Mouse (Mus musculus) urinary bladder, postnatal 25 days (tissue): ENCODE measurements around the gene Npas3.

Source experiments
- DNase-seq: peaks from one replicate; pipeline ENCODE4 v3.0.0; 2022; ENCODE audit warnings: low spot score

The Npas3 gene

DNA sequence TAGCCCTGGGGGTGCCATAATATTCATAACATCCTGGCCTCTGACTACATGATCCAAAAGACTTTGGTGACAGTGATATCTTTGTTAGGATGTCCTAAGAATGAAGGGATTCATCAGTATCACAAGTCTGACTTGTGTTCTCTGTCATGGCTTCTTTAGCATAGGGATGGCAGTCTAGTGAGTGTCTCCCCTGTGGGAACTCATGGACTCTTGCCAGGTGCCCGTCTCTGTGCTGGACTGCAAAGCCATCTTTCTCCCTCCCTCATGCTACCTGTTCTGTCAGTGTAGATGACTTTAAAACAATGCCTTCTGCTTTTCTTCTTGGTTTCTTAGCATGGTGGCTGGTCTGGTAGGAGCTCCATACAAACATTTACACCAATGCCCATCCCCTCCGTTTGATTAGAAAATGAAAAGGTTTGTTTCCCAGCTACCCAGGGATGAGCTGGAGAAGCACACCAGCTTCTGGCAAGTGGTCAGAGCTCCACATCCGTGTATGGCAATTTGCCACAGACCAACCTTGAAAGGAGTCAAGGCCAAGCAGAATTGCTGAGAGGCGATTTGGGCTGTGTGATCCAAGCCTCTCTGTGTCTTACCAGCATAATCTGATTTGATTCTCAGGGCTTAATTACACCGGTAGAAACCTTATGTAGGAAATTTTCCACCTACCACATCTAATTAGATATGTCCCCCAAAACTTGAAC, 616.1 kb downstream of the Npas3 start:
- DNase-seq = no peak

GRCm38 (mm10) chr12:53865691-53866090, 617.2 kb downstream of the Npas3 start:
- DNase-seq = no peak

GRCm38 (mm10) chr12:53869981-53870380, 621.5 kb downstream of the Npas3 start:
- DNase-seq = no peak

DNA sequence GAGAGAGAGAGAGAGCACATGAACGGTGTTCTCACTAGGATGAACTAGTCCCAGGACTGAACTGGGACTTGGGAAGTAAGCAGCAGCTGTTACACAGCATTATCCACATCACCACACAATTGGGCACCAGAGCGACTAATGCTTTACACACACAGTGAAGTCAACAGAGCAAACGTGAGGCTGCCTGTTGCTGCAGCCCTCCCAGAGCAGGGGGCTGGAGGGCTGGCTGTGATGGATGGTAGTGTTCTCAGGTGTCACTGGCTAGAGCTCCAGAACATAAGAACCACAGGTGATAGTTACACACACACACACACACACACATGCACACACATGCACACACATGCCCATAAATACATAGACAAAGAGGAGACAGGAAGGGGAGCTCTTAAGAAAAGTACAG, 626.7 kb downstream of the Npas3 start:
- no peak for DNase-seq

- DNase-seq = no peak
These were observed 628.2 kb downstream of the Npas3 start for GRCm38 (mm10) chr12:53876693-53877092.

DNA sequence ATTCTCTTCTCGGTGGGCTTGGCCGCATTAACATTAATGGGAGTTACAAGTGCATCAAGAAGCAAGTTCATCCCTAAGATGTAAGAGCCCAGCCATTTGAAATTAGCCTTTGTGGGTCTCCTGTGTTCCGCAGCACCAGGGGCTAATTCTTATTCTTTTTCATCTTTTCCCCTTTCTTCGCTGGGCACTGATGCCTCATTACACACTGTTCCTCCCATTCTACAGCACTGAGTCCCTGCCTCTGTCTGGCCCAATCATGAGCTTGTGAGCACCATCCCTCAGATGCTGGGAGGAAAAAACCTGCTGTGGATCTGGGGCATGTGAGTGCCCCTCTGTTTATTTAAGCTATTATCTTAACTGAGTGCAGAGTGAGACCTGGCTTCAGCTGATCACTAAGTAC, 633.2 kb downstream of the Npas3 start:
- no peak for DNase-seq

DNA sequence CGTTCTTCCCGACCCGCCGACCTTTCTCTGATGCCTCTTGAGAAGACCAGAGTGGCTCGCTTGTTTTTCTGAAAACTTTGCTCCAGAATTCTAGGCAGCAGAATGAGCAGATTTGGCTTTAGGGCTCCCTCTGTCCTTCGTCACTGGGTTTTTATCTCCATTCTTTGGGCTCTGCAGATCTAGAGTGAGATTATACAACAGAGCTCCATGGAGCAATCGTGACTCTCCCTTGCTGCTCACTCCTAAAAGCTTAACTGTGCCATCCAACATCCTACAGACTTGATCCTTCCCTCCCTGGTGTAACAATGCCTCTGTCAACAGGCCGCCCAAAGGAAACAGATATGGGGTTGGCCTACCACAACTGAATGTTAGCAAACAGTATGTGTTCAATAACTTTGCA, 634.4 kb downstream of the Npas3 start:
- DNase-seq = no peak

DNA sequence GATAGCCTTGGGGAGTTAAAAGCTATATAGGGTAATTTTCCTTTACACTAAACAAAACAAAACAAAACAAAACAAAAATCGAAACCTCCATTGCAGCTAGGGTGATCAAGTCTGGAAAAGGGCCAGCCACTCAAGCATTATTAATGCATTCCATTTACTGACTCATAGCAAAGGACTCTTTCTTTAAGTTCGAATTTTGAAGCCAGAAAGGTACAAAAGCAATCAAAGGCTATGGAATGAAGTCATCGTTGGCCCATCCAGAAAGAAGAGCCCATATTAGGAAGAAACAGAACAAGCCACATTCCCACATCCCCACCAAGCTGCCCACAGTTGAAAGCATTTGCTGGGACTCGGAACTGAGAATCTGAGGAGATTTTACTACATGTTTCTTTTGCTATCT, 640.1 kb downstream of the Npas3 start:
- DNase-seq = no peak

- DNase-seq = no peak
These were observed 647.4 kb downstream of the Npas3 start for GRCm38 (mm10) chr12:53895909-53896308.

- no peak for DNase-seq
These were observed 660.3 kb downstream of the Npas3 start for GRCm38 (mm10) chr12:53908761-53909160.

DNA sequence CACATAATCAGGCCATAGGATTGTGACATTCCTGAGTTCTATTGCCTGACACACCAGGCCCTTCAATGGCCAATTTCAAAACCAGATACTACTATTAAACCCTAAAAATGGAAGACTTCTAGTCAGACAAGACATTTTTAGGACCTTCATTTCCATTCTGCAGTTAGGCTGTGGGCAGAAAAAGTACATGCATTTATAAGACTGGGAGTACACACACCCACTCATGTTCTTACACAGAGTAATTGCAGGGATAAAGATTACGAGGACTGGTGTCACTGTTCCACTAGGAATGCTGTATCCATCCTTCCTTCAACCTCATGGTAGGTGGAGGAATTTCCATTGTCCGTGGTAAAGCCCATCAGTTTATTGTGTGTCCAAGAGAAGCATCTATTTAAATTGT, 661.7 kb downstream of the Npas3 start:
- no peak for DNase-seq

DNA sequence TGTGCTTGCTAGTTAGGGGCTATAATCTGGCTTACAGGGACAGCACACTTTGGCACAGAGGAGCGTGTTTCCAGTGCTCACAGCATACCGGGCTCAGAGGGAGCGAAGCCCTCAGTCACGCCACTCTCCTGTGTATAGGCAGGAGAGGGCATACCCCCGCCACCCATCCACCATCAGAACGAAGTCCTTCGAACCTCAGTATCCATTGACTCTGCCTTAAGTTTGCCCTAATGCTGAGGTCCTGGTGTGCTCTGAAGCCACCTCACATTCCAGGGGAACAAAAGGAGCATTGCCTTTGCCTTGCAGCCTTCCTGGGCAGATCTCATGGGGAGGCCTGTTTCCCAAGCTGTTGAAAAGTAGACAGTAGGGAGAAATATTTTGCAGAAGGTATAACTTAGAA, 673.7 kb downstream of the Npas3 start:
- DNase-seq = no peak

GRCm38 (mm10) chr12:53948826-53949225, 700.3 kb downstream of the Npas3 start:
- DNase-seq = no peak

- DNase-seq = no peak
These were observed 713.5 kb downstream of the Npas3 start for GRCm38 (mm10) chr12:53962004-53962403.

DNA sequence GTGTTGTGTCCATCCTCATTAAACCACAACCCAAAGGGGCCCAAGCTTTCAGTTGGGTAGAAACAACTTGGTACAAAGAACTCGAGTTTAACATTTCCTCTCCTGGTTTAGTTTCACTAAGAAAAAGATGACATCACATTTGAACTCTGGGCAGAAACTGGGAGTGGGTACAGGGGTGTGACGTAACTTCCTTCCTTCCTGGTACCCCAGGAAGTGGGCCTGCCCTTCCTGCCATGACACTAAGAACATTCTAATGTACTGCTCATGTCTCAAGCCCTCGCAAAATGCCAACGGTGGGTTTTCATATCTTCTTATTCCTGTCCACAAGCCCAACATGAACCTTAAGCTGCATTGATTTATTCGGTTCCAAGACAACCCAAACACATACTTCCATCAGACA, 715.1 kb downstream of the Npas3 start:
- DNase-seq = no peak

DNA sequence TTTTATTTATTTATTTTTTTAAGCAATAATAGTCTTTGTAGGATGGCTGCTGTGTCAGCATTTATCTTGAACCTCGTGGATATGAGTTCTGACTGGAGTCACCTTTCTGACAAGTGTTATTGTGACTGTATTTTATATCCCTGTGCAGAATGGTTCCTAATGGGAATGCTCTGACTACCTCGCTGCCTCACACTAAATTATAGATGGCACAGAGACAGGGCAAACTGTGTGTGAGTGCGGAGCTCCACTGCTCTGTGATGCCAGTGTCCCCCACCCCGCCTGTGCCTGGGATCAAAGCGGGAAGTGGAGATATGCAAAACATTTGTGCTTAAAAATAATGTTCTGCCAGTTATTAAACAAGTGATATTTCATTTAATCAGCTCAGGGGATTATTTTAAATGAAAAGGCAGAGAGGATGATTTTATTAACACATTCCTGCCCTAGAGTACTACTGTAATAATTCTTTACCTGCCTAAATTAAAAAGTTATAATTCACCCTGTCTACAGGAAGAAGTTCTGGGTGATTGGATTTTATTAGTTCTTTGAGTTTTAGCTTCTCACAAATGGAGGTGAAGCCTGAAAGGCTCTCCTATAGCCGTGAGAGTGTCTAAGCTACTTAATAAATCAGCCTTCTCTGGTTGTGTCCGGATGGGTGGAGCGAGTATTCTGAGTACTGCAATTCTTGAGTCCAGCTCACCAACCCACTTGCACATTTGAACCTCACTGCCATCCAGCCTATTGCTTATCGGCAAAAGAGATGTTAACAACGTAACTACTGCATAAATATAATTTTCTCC, 721.1 kb downstream of the Npas3 start:
- DNase-seq = no peak

DNA sequence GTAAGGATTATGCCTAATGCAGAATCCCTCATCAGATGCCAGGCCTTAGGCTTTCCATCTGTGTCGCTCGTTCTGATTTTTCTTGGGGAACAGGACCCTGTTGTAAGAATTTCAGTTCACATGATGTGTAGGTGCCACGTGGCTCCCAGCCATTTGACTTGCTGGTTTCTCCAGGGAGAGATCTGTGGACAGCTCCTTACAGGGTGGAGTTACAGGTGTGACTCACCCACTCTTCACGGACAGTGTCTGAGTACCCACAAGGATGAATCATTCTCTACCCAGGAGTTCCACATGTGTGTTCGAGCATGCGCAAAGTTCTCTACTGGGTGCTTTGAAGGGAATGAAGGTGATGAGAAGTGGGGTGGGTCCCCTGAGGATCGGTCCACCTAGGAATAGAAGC, 722.2 kb downstream of the Npas3 start:
- DNase-seq = no peak

DNA sequence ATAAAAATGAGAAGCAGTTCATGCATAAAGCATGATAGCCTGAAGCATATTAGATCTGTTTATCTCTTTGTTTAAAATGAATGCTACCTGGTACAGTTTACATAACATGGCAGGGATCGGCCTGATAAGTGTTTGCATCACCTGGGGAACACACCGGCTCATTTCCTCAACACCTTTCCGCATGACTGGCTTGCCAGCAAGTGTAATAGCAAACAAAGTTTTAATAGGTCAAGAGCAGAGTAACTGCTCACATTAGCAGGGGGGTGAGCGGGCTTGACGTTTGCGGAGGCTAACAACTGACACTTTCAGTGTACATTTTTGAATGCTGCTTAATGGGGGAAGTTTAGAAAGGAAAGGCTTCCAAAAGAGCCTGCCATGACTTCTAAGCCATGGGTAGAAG, 724.9 kb downstream of the Npas3 start:
- no peak for DNase-seq

DNA sequence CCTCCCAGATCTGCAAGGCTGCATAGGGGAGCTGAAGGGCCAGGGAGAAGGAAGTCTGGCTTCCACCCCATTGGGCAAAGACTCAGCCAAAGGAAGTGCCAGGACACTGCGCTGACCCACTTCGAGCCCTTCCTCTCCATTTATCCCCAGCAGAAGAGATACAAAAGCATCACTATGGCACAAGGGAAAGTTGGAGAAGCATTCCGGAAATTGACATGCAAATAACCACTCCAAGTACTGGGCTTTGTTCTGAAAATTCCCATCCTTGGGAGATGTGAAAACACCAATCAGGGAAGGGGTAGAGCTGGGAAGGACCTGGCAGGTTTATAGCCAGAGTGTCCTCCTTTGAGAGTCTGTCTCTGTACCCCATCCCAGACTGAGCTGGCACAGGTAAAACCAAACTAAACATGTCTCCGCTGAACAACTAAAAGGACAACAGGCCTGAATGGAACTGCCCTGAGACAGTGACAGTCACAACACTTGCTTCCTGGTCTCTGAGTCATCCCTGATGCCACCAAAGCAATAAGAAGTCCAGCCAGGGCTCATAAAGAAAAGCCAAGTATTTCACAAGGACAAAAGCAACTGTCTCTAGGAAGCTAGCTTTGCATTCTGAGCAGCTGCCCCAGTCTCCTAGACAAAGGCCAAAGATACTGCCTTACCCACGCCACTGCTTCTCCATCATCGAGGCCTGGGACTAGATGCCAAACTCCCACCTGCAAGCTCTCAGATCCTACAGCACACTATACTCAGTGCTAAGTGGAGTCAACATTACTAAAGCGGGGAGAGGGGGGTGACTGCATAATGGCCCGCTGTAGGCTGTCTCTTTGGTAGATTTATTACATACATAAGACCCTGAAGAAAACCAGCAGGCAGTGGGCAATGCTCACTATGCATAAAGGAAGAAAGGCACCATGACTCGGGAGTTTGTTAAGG, 733.4 kb downstream of the Npas3 start:
- DNase-seq = no peak

GRCm38 (mm10) chr12:53983946-53984345, 735.5 kb downstream of the Npas3 start:
- no peak for DNase-seq

GRCm38 (mm10) chr12:53985851-53986842, 737.7 kb downstream of the Npas3 start:
- DNase-seq = no peak
